Mouse (Mus musculus) neural tube, embryonic 13.5 days (tissue): Measurements from ENCODE around the gene Cox7a2. TPM values are rescaled to one million over a fixed set of nuclear protein-coding genes. Genes with fewer than 3 reads are reported as not detected.

Experiments used
- ATAC-seq: fragments of 200-750 bp; cut with Nextera tagmentation; 2 replicates; pipeline ENCODE4 v1.8.0; 2017; ENCODE audit warnings: low read depth, mild to moderate bottlenecking, moderate TSS enrichment, moderate library complexity
- H3K27ac ChIP-seq: fragments of 300-500 bp; sonication (generic); replicated peaks from 2 replicates; pipeline ENCODE4 v1.5.1; 2015; ENCODE audit warnings: moderate library complexity, mild to moderate bottlenecking, inconsistent platforms
- H3K27me3 ChIP-seq: fragments of 300-500 bp; sonication (generic); 2 replicates; pipeline ENCODE4 v1.6.1; 2015; ENCODE audit warnings: mild to moderate bottlenecking, inconsistent platforms
- H3K36me3 ChIP-seq: fragments of 300-500 bp; sonication (generic); 2 replicates; pipeline ENCODE4 v1.6.1; 2015; ENCODE audit warnings: mild to moderate bottlenecking, inconsistent platforms
- H3K4me1 ChIP-seq: fragments of 300-500 bp; sonication (generic); replicated peaks from 2 replicates; pipeline ENCODE4 v1.6.1; 2015; ENCODE audit warnings: inconsistent platforms
- H3K4me2 ChIP-seq: fragments of 300-500 bp; sonication (generic); 2 replicates; pipeline ENCODE4 v1.6.1; 2015; ENCODE audit warnings: inconsistent platforms, mild to moderate bottlenecking, moderate library complexity
- H3K4me3 ChIP-seq: fragments of 300-500 bp; sonication (generic); 2 replicates; pipeline ENCODE4 v1.5.1; 2015; ENCODE audit warnings: mild to moderate bottlenecking, inconsistent platforms
- H3K9ac ChIP-seq: fragments of 300-500 bp; sonication (generic); 2 replicates; pipeline ENCODE4 v1.6.1; 2015; ENCODE audit warnings: moderate library complexity, mild to moderate bottlenecking, inconsistent platforms
- H3K9me3 ChIP-seq: fragments of 300-500 bp; sonication (generic); 2 replicates; pipeline ENCODE4 v1.6.1; 2016; ENCODE audit warnings: inconsistent platforms
- WGBS: fragments of 180-500 bp; shearing (Covaris S2); methylation state at CpG from one replicate; pipeline ENCODE4 v1.1.7; 2015; 5-methylcytosine and 5-hydroxymethylcytosine counted together
- polyA plus RNA-seq: library from polyadenylated mRNA; unstranded; fragments of >200 nt; fragmentation: Nextera tagmentation; extraction: Ambion mirVana; gene quantifications from 2 replicates; pipeline ENCODE4 v1.2.1, GENCODE M21; 2015

Cox7a2 gene
- polyA plus RNA-seq, 1 experiment from 2014 or later: 912 TPM

GRCm38 (mm10) chr9:79779354-79779753 lies 19.7 kb upstream of the Cox7a2 start:
- Histone ChIP-seq H3K27me3 (no peaks in the 10 kb centered on the region), H3K27ac (no peak overlapping the region), H3K4me1 (peaks cover 5% of the 10 kb centered on the region), H3K36me3 (peaks cover 7% of the 10 kb centered on the region), H3K9ac (no peak overlapping the region), H3K4me3 (no peak overlapping the region), H3K4me2 (no peak overlapping the region), H3K9me3 (no peaks in the 10 kb centered on the region)
- WGBS: 84% methylated on average over 2 of the region's 2 CpGs
- ATAC-seq: no peak

- Histone ChIP-seq H3K4me1 (no peaks in the 10 kb centered on the region), H3K9ac (no peak overlapping the region), H3K4me2 (no peak overlapping the region), H3K4me3 (no peak overlapping the region), H3K27me3 (no peaks in the 10 kb centered on the region), H3K27ac (no peak overlapping the region), H3K36me3 (peaks cover 12% of the 10 kb centered on the region; the same call in 1 of the 2 replicates), H3K9me3 (no peaks in the 10 kb centered on the region)
- ATAC-seq: no peak
- 97% methylated on average over 5 of the region's 5 CpGs for WGBS
Measured at GRCm38 (mm10) chr9:79766991-79767545, 7.4 kb upstream of the Cox7a2 start.

- no peak for ATAC-seq
Measured at GRCm38 (mm10) chr9:79765329-79765728, 5.7 kb upstream of the Cox7a2 start.

GRCm38 (mm10) chr9:79762519-79762918 lies 2.8 kb upstream of the Cox7a2 start:
- Histone ChIP-seq H3K9ac (no peak overlapping the region), H3K27me3 (no peaks in the 10 kb centered on the region), H3K4me1 (peaks cover 19% of the 10 kb centered on the region), H3K27ac (no peak overlapping the region), H3K36me3 (peaks cover under 1% of the 10 kb centered on the region; the same call in 1 of the 2 replicates), H3K4me3 (no peak overlapping the region), H3K9me3 (no peaks in the 10 kb centered on the region), H3K4me2 (no peak overlapping the region)
- 81% methylated on average over 6 of the region's 6 CpGs for WGBS
- no peak for ATAC-seq

More at GRCm38 (mm10) chr9:79765329-79765728, 5.7 kb upstream of the Cox7a2 start:
- Histone ChIP-seq H3K4me2 (no peak overlapping the region), H3K4me1 (peaks cover 2% of the 10 kb centered on the region), H3K9ac (no peak overlapping the region), H3K27me3 (no peaks in the 10 kb centered on the region), H3K9me3 (no peaks in the 10 kb centered on the region), H3K4me3 (no peak overlapping the region), H3K27ac (no peak overlapping the region), H3K36me3 (0 out of 2 replicates have a peak, but pooled peaks cover 3% of the 10 kb centered on the region)
- WGBS: 89% methylated on average over 4 of the region's 4 CpGs

GRCm38 (mm10) chr9:79760076-79760475 lies 398 bp upstream of the Cox7a2 start:
- H3K36me3 ChIP-seq: peaks cover 15% of the 10 kb centered on the region
- H3K4me2 ChIP-seq: peak overlapping the region; percentile 75
- peak overlapping the region; percentile 88 for H3K4me3 ChIP-seq
- peaks cover 24% of the 10 kb centered on the region for H3K4me1 ChIP-seq
- H3K9me3 ChIP-seq: no peaks in the 10 kb centered on the region
- H3K27me3 ChIP-seq: no peaks in the 10 kb centered on the region
- H3K9ac ChIP-seq: peak overlapping the region; percentile 81
- peak; percentile 59 for ATAC-seq
- 10% methylated on average over 14 of the region's 14 CpGs for WGBS
- H3K27ac ChIP-seq: peak overlapping the region; percentile 89

GRCm38 (mm10) chr9:79755311-79755710 lies 4.4 kb downstream of the Cox7a2 start:
- Histone ChIP-seq H3K4me3 (no peak overlapping the region), H3K4me2 (no peak overlapping the region), H3K9ac (no peak overlapping the region), H3K4me1 (peaks cover 22% of the 10 kb centered on the region), H3K36me3 (peaks cover 42% of the 10 kb centered on the region), H3K9me3 (no peaks in the 10 kb centered on the region), H3K27me3 (no peaks in the 10 kb centered on the region), H3K27ac (no peak overlapping the region)
- WGBS: 96% methylated on average over 4 of the region's 4 CpGs
- ATAC-seq: no peak

- Histone ChIP-seq H3K9me3 (no peaks in the 10 kb centered on the region), H3K27ac (no peak overlapping the region), H3K4me3 (no peak overlapping the region), H3K4me1 (no peaks in the 10 kb centered on the region), H3K36me3 (peaks cover 45% of the 10 kb centered on the region), H3K9ac (no peak overlapping the region), H3K27me3 (no peaks in the 10 kb centered on the region), H3K4me2 (no peak overlapping the region)
- WGBS: 82% methylated on average over 8 of the region's 8 CpGs
- no peak for ATAC-seq
Measured at GRCm38 (mm10) chr9:79751846-79752245, 7.8 kb downstream of the Cox7a2 start.

- Histone ChIP-seq H3K9me3 (no peaks in the 10 kb centered on the region), H3K27me3 (no peaks in the 10 kb centered on the region), H3K4me1 (no peaks in the 10 kb centered on the region), H3K4me3 (no peak overlapping the region), H3K36me3 (peaks cover 40% of the 10 kb centered on the region), H3K9ac (no peak overlapping the region), H3K4me2 (no peak overlapping the region), H3K27ac (no peak overlapping the region)
- 91% methylated on average over 7 of the region's 7 CpGs for WGBS
- no peak for ATAC-seq
Measured at GRCm38 (mm10) chr9:79750709-79751108, 9.0 kb downstream of the Cox7a2 start.

GRCm38 (mm10) chr9:79745036-79745435 lies 14.6 kb downstream of the Cox7a2 start:
- Histone ChIP-seq H3K9ac (no peak overlapping the region), H3K27ac (no peak overlapping the region), H3K4me1 (no peaks in the 10 kb centered on the region), H3K4me2 (no peak overlapping the region), H3K27me3 (no peaks in the 10 kb centered on the region), H3K36me3 (0 out of 2 replicates have a peak, but pooled peaks cover 8% of the 10 kb centered on the region), H3K9me3 (no peaks in the 10 kb centered on the region), H3K4me3 (no peak overlapping the region)
- 57% methylated on average over 4 of the region's 4 CpGs for WGBS
- no peak for ATAC-seq

GRCm38 (mm10) chr9:79735608-79736007 lies 24.1 kb downstream of the Cox7a2 start:
- no peak overlapping the region for H3K9ac ChIP-seq
- H3K4me2 ChIP-seq: no peak overlapping the region
- 80% methylated on average over 6 of the region's 6 CpGs for WGBS

GRCm38 (mm10) chr9:79730301-79730700 lies 29.4 kb downstream of the Cox7a2 start:
- H3K4me2 ChIP-seq: no peak overlapping the region
- no peak overlapping the region for H3K27ac ChIP-seq
- H3K9ac ChIP-seq: no peak overlapping the region
- H3K4me3 ChIP-seq: no peak overlapping the region
- no peaks in the 10 kb centered on the region for H3K4me1 ChIP-seq
- no peaks in the 10 kb centered on the region for H3K36me3 ChIP-seq
- H3K9me3 ChIP-seq: no peaks in the 10 kb centered on the region
- WGBS: 88% methylated on average over 5 of the region's 5 CpGs
- H3K27me3 ChIP-seq: no peaks in the 10 kb centered on the region
- no peak for ATAC-seq

More at GRCm38 (mm10) chr9:79735608-79736007, 24.1 kb downstream of the Cox7a2 start:
- H3K27me3 ChIP-seq: no peaks in the 10 kb centered on the region
- no peaks in the 10 kb centered on the region for H3K9me3 ChIP-seq
- no peak for ATAC-seq
- no peaks in the 10 kb centered on the region for H3K4me1 ChIP-seq
- no peaks in the 10 kb centered on the region for H3K36me3 ChIP-seq
- no peak overlapping the region for H3K4me3 ChIP-seq
- H3K27ac ChIP-seq: no peak overlapping the region

GRCm38 (mm10) chr9:79723090-79723489 lies 36.6 kb downstream of the Cox7a2 start:
- H3K27me3 ChIP-seq: peaks cover 28% of the 10 kb centered on the region
- peaks cover 26% of the 10 kb centered on the region for H3K4me1 ChIP-seq
- ATAC-seq: no peak
- no peaks in the 10 kb centered on the region for H3K9me3 ChIP-seq
- WGBS: 34% methylated on average over 5 of the region's 5 CpGs
- H3K36me3 ChIP-seq: no peaks in the 10 kb centered on the region
- no peak overlapping the region for H3K4me2 ChIP-seq
- no peak overlapping the region for H3K4me3 ChIP-seq
- no peak overlapping the region for H3K27ac ChIP-seq
- no peak overlapping the region for H3K9ac ChIP-seq

GRCm38 (mm10) chr9:79721056-79721455 lies 38.6 kb downstream of the Cox7a2 start:
- peaks cover 37% of the 10 kb centered on the region for H3K27me3 ChIP-seq
- H3K36me3 ChIP-seq: no peaks in the 10 kb centered on the region
- no peak overlapping the region for H3K4me3 ChIP-seq
- peaks cover 43% of the 10 kb centered on the region for H3K4me1 ChIP-seq
- H3K4me2 ChIP-seq: peak overlapping the region; percentile 39
- WGBS: 12% methylated on average over 9 of the region's 9 CpGs
- H3K27ac ChIP-seq: no peak overlapping the region
- no peaks in the 10 kb centered on the region for H3K9me3 ChIP-seq
- ATAC-seq: no peak
- no peak overlapping the region for H3K9ac ChIP-seq
